Mouse (Mus musculus): Measurements from ENCODE around the gene Osm. TPM values are rescaled to one million over a fixed set of nuclear protein-coding genes. Genes with fewer than 3 reads are reported as not detected.
A peak's percentile ranks its signal among the peaks of the same experiment; 100 is the strongest.

The Osm gene
- total and polyA plus RNA-seq, 3 experiments = 0.13 to 0.14 (median 0.14) TPM

DNA sequence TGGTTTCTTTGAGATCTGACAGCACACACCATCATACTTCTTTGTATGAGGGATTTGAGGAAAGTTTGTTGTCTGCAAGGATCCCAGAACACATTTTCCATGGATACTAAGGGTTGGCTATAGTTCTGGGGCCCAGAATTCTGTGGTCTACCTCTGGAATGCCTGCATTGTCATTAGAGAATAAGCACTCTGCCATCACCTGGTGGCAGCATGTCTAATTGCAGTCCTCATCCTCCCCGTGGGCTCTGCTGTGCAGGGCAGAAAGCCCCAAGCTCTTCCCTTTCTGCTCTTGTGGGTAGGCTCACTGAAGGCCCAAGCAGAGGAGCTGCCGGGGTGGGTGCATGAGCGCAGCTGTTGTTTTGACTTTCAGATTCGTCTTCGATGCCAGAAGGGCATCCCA lies 26.7 kb upstream of the Osm start:
- no peak overlapping the region for H3K27ac ChIP-seq
- no peak for DNase-seq
- TF ChIP-seq CTCF (IDR thresholded peaks at IDR 0.05) (peak; percentile 70), EP300 (IDR thresholded peaks at IDR 0.05; ENCODE audit: insufficient read depth, low read depth, low read length) (0 out of 2 replicates have a peak, but pooled peaks have one; percentile 24), POLR2A (IDR thresholded peaks at IDR 0.05; ENCODE audit: insufficient read depth, low read depth, low read length) (no peak)
- H3K9ac ChIP-seq (ENCODE audit: low read depth, low read length) = no peak overlapping the region
- no peaks in the 10 kb centered on the region; the same call in 1 of the 2 replicates for H3K36me3 ChIP-seq (ENCODE audit: control insufficient read depth, insufficient read depth, low read length)
- no peaks in the 10 kb centered on the region for H3K27me3 ChIP-seq (ENCODE audit: control insufficient read depth, insufficient read depth, low read length)
- 81% methylated on average over 5 of the region's 5 CpGs for WGBS
- peaks cover 22% of the 10 kb centered on the region for H3K4me1 ChIP-seq (ENCODE audit: control insufficient read depth, insufficient read depth, low read length)
- H3K4me3 ChIP-seq = no peak overlapping the region
- intact Hi-C loops (cut with DNase I) = no loop called here
- no peaks in the 10 kb centered on the region for H3K79me2 ChIP-seq (replicated peaks; ENCODE audit: control insufficient read depth, insufficient read depth, low read length)

- peaks cover 17% of the 10 kb centered on the region for H3K4me1 ChIP-seq (ENCODE audit: control insufficient read depth, insufficient read depth, low read length)
- H3K4me3 ChIP-seq = no peak overlapping the region
- H3K9ac ChIP-seq (ENCODE audit: low read depth, low read length) = no peak overlapping the region
- H3K27me3 ChIP-seq (ENCODE audit: control insufficient read depth, insufficient read depth, low read length) = no peaks in the 10 kb centered on the region
- peaks cover under 1% of the 10 kb centered on the region; the same call in 1 of the 2 replicates for H3K36me3 ChIP-seq (ENCODE audit: control insufficient read depth, insufficient read depth, low read length)
- no peak for TF ChIP-seq CTCF (IDR thresholded peaks at IDR 0.05)
- no peak for TF ChIP-seq EP300 (IDR thresholded peaks at IDR 0.05; ENCODE audit: insufficient read depth, low read depth, low read length)
- no peak for TF ChIP-seq POLR2A (IDR thresholded peaks at IDR 0.05; ENCODE audit: insufficient read depth, low read depth, low read length)
- no peak overlapping the region for H3K27ac ChIP-seq
- WGBS = 64% methylated on average over 1 of the region's 1 CpGs
- no peak for DNase-seq
- intact Hi-C loops (cut with DNase I) = no loop called here
- H3K79me2 ChIP-seq (replicated peaks; ENCODE audit: control insufficient read depth, insufficient read depth, low read length) = no peaks in the 10 kb centered on the region
These were observed 25.4 kb upstream of the Osm start for GRCm38 (mm10) chr11:4210786-4211185.

DNA sequence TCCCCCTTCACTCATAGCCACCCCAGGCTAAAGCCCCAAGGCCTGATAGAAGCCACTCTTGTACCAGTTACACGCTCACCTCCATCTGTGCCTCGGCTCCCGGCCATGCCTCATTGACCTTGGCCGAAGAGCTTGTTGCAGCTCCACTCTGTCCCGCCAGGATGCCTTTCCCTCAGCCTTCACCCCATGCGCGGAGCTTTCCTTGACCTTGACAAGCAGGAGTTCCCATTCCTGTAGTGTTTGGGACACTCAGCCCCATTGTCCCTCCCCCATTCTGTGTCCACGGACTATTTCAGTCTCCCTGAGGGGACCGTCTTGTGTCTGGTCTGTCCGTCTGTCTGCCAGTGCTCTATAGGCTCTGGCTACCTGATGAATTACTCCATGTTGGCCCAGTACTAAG lies 23.1 kb upstream of the Osm start:
- peaks cover 2% of the 10 kb centered on the region; the same call in 1 of the 2 replicates for H3K36me3 ChIP-seq (ENCODE audit: control insufficient read depth, insufficient read depth, low read length)
- WGBS = 82% methylated on average over 10 of the region's 10 CpGs
- no peak overlapping the region for H3K9ac ChIP-seq (ENCODE audit: low read depth, low read length)
- no peak for DNase-seq
- H3K4me3 ChIP-seq = no peak overlapping the region
- H3K27ac ChIP-seq = no peak overlapping the region
- no peaks in the 10 kb centered on the region for H3K27me3 ChIP-seq (ENCODE audit: control insufficient read depth, insufficient read depth, low read length)
- TF ChIP-seq POLR2A (IDR thresholded peaks at IDR 0.05; ENCODE audit: insufficient read depth, low read depth, low read length) (no peak), EP300 (IDR thresholded peaks at IDR 0.05; ENCODE audit: insufficient read depth, low read depth, low read length) (no peak), CTCF (IDR thresholded peaks at IDR 0.05) (no peak)
- intact Hi-C loops (cut with DNase I) = no loop called here
- peaks cover 16% of the 10 kb centered on the region for H3K4me1 ChIP-seq (ENCODE audit: control insufficient read depth, insufficient read depth, low read length)
- no peaks in the 10 kb centered on the region for H3K79me2 ChIP-seq (replicated peaks; ENCODE audit: control insufficient read depth, insufficient read depth, low read length)

DNA sequence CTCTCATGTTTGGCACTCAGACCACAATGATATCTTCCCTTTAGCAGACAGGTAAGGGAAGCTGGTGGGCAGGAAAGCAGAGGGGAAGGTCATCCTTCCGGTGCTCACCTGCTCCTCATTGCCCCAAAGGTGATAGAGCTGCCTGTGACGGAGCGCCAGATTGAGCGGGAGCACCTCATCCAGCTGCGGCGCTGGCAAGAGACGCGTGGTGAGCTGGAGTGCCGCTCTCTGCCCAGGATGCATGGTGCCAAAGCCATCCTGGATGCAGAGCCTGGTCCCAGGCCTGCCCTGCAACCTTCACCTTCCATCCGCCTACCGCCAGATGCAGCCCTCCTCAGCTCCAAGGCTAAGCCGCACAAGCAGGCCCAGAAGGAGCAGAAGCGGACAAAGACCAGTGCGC lies 21.6 kb upstream of the Osm start:
- 96% methylated on average over 14 of the region's 14 CpGs for WGBS
- Histone ChIP-seq H3K27ac (no peak overlapping the region), H3K9ac (ENCODE audit: low read depth, low read length) (no peak overlapping the region), H3K36me3 (ENCODE audit: control insufficient read depth, insufficient read depth, low read length) (peaks cover 2% of the 10 kb centered on the region; the same call in 1 of the 2 replicates), H3K4me3 (no peak overlapping the region), H3K27me3 (ENCODE audit: control insufficient read depth, insufficient read depth, low read length) (no peaks in the 10 kb centered on the region), H3K79me2 (replicated peaks; ENCODE audit: control insufficient read depth, insufficient read depth, low read length) (no peaks in the 10 kb centered on the region), H3K4me1 (ENCODE audit: control insufficient read depth, insufficient read depth, low read length) (peaks cover 13% of the 10 kb centered on the region)
- DNase-seq = no peak
- intact Hi-C loops (cut with DNase I) = no loop called here
- TF ChIP-seq EP300 (IDR thresholded peaks at IDR 0.05; ENCODE audit: insufficient read depth, low read depth, low read length) (no peak), POLR2A (IDR thresholded peaks at IDR 0.05; ENCODE audit: insufficient read depth, low read depth, low read length) (no peak), CTCF (IDR thresholded peaks at IDR 0.05) (no peak)

- H3K27me3 ChIP-seq (ENCODE audit: control insufficient read depth, insufficient read depth, low read length) = no peaks in the 10 kb centered on the region
- no peak overlapping the region for H3K4me3 ChIP-seq
- no peaks in the 10 kb centered on the region for H3K79me2 ChIP-seq (replicated peaks; ENCODE audit: control insufficient read depth, insufficient read depth, low read length)
- H3K9ac ChIP-seq (ENCODE audit: low read depth, low read length) = no peak overlapping the region
- TF ChIP-seq POLR2A (IDR thresholded peaks at IDR 0.05; ENCODE audit: insufficient read depth, low read depth, low read length) (no peak), EP300 (IDR thresholded peaks at IDR 0.05; ENCODE audit: insufficient read depth, low read depth, low read length) (no peak), CTCF (IDR thresholded peaks at IDR 0.05) (no peak)
- intact Hi-C loops (cut with DNase I) = no loop called here
- H3K27ac ChIP-seq = peak overlapping the region; percentile 96; the same call in 1 of the 2 replicates
- DNase-seq = no peak
- peaks cover 13% of the 10 kb centered on the region for H3K4me1 ChIP-seq (ENCODE audit: control insufficient read depth, insufficient read depth, low read length)
- H3K36me3 ChIP-seq (ENCODE audit: control insufficient read depth, insufficient read depth, low read length) = peaks cover 2% of the 10 kb centered on the region; the same call in 1 of the 2 replicates
- 79% methylated on average over 10 of the region's 10 CpGs for WGBS
These were observed 21.2 kb upstream of the Osm start for GRCm38 (mm10) chr11:4215061-4215460.

DNA sequence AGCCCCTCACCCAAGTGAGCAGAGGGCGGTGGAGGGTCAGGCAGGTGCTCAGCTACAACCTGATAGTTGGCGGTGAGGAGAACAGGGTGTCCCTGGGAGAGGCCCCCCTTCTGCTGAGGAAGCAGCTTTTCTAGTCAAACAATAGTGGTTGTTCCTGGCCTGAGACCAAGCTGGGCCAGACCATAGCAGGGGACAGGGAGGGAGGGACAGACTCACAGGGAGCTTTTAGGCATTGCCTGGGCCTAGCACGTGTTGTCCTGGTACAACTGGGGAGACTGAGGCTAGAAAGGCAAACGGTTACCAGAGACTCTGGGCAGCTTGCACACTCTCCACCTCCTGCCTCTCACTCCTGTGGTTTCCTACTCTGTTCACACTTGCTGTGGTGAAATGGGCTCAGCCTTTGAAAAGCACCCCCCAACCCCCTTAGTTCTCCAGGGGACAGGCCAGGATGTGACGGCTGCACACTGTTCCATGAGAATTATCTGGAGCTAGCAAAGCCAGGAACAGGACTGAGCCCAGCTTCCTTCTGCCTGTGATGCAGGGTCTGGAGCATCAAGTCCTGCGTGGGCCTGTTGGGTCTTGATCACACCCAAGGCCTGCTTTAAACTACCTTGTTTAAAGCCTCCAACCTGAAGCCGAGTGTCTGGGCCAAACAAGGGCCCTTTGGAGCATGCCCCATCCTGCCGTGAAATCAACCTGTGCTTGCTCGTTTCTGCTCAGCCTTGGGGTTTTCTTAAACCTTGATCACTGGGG lies 19.8 kb upstream of the Osm start:
- DNase-seq = peak; percentile 80 to 86
- no peaks in the 10 kb centered on the region for H3K79me2 ChIP-seq (replicated peaks; ENCODE audit: control insufficient read depth, insufficient read depth, low read length)
- TF ChIP-seq CTCF (IDR thresholded peaks at IDR 0.05) = no peak
- peak; percentile 97; the same call in 1 of the 2 replicates for TF ChIP-seq EP300 (IDR thresholded peaks at IDR 0.05; ENCODE audit: insufficient read depth, low read depth, low read length)
- TF ChIP-seq POLR2A (IDR thresholded peaks at IDR 0.05; ENCODE audit: insufficient read depth, low read depth, low read length) = peak; percentile 80
- intact Hi-C loops (cut with DNase I) = no loop called here
- H3K4me1 ChIP-seq (ENCODE audit: control insufficient read depth, insufficient read depth, low read length) = peaks cover 15% of the 10 kb centered on the region
- H3K9ac ChIP-seq (ENCODE audit: low read depth, low read length) = peak overlapping the region; percentile 34
- no peak overlapping the region for H3K4me3 ChIP-seq
- peak overlapping the region; percentile 96 for H3K27ac ChIP-seq
- H3K36me3 ChIP-seq (ENCODE audit: control insufficient read depth, insufficient read depth, low read length) = peaks cover 2% of the 10 kb centered on the region; the same call in 1 of the 2 replicates
- no peaks in the 10 kb centered on the region for H3K27me3 ChIP-seq (ENCODE audit: control insufficient read depth, insufficient read depth, low read length)
- WGBS = 36% methylated on average over 9 of the region's 9 CpGs
